Mouse (Mus musculus) mature B cell (primary cell): ENCODE measurements around the gene Mpg.

Source experiments
- in situ Hi-C: fragments of 300-500 bp; cut with MboI; formaldehyde crosslinking; loops from 2 replicates; pipeline ENCODE4 v1.14.3; 2019

The Mpg gene

DNA sequence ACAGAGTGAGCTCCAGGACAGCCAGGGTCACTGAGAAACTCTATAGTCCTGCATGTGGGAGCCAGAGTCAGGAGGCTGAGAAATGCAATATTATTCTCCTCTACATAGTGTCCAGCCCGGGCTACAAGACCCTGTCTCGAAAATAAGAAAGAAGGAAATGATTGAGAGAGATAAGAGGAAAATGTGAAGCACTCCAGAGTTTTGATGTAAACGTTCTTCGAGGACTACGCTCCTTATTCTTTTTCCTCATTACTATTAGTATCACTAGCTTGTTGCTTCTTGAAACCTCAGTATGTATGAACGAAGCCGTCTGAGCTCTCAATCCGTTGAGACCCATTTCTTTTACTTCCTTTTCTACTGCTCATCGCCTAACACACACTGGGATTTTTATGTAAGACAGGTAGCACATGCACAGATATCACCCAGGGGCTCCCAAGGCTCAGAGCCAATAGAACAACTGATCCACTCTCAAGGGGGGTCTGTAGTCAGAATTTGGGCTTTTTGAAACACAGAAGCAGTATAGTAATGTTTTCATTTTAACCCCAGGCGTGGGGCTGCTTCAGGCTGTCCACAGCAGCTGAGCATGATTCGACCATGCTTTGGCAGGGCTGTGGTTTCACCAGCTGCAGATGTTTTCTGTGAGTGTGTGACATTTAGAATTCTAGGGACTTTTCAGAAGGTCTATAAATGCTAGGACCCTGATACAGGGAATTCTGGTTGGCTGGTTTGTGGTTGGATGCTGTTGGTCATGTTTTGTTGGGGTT lies 24.2 kb upstream of the Mpg start:
- in situ Hi-C loops, result no loop called here

DNA sequence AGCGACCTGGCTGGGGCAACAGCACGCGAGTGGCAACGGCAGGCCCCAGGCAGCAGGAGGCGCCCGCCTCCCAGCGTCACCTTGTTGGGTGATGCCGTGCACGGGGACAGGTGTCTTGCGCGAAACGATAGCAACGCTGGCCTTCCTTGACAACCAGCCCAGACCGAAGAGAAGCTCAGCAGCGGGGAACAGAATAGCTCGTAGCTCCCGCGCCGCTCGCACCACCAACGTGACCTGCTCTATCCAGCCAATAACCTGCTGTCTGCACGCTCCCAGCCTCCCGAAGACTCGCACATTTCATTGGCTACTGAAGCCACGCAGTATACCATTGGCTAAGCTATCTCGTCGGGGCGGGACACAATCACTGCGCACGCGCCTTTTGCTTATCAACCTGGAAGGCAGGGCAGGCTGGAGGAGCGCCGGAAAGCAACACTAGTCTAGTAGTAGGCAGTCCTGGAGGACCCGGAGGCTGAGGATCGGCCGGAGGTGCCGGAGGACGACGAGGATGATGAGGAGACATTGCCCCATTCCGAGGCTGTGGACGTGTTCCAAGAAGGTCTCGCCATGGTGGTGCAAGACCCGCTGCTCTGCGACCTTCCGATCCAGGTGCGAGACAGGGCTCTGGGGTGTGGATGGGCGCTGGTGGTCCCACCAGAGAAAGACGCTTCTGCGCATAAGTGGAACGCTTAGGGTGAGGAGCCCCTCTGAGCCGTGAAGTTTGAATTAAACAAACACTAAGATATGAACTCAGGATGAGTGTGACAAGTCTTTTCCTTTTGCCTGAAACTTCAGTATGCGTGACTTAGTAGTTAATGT lies 21.0 kb upstream of the Mpg start, which contains the start of gene Snrnp25:
Snrnp25 (plus strand) TSS at position 358 of the 816 bp plus-strand sequence.
- in situ Hi-C loops, result no loop called here

GRCm38 (mm10) chr11:32210623-32211022 lies 15.7 kb upstream of the Mpg start:
- in situ Hi-C loops, result no loop called here

- in situ Hi-C loops, result no loop called here
Observed at GRCm38 (mm10) chr11:32215372-32216162, 10.7 kb upstream of the Mpg start.

DNA sequence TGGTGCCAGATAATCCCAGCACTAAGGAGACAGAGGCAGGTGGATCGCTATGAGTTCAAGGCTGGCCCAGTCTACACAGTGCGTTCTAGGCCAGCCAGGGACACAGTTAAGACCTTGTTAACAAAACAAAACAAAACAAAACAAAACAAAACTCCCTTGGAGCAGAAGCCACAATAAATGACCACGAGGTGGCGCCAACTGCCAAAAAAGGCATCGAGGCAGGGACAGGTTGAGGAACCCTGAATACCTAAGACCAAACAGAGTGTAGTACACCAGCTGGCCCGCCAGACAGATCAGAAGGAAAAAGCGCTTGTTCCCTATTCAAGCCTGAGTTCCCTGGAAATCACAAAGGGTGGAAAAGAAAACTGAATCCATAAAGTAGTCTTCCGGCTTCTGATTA lies 9.5 kb upstream of the Mpg start:
- in situ Hi-C loops, result no loop called here

DNA sequence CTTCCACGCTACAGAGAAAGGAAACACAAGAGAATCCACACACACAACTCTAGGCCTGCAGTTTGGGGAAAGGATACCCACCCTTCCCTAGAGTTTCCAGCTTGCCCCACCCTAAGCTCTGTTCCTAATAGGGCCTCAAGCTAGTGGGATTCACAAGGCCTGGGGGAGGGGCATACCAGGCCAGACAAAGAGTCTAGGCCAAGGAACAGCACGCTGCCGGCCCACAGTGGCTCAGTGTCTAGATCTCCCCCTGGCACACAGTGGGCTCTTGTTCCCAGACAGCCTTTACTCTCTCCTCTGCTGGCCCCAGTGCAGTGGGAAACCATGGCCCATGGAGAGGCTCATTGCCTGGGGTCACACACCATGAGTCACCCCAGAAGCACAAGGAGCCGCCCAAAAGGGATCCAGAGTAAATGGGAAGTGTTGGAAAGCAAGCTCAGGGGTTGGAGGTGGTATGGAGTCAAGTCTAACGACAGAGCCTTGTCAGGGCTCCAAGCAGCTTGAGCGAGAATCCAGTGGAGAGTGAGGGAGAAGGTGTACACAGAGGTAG lies 7.7 kb upstream of the Mpg start:
- in situ Hi-C loops, result no loop called here

- in situ Hi-C loops, result no loop called here
Observed at GRCm38 (mm10) chr11:32219287-32219686, 7.0 kb upstream of the Mpg start.

DNA sequence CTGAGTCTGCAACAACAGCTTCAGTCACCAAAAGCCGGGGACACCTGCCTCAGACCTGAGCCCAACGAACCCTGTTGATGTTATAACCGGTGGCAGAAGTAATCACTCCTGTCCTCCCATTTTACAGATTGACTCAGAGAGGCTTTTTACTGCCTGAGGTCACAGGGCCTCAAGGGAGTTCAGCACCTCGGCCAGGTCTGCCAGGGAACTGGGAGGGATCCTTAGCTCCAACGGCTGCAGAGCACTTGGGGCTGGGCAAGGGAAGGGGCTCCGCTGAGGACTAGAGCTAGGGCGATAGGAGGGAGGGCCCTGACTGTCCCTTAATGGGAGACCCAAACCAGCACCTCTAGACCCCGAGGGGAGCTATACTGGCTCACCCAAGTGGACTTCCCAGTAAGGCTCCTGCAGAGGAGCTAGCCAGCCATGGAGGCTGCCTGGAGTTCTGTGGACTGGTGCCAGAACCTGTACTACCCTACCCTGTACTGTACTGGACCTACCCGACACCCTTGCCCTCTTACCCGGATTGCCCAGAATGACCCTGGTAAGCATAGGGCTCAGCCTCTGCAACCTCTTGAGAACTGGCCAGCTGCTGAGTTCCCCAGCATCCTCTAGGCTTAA lies 5.6 kb upstream of the Mpg start:
- in situ Hi-C loops, result no loop called here

- in situ Hi-C loops, result no loop called here
Observed at GRCm38 (mm10) chr11:32221225-32221950, 4.9 kb upstream of the Mpg start.

DNA sequence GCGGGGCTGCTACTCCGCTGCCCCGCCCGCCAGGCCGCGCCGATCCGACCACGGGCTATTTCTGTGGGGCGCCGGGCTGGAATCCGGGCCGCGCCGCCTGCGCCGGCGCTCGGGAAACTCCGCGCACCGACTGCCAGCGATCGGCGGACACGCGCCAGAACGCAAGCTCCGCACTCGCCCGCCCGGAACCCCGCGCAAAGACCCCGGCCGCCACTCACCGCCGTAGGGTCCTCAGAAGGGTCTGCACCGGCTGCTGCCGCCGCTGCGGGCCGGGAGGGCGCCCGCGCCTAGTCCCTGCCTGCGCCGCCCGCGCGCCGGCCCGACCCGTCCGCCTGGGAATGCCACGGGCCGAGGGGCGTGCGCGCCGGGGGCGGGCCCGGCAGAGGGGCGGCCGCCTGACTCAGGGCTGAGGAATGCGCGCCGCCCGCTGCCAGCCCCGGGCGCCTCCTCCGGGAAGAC lies 4.3 kb upstream of the Mpg start, which contains the start of gene Rhbdf1:
Rhbdf1 (minus strand) TSS at position 350 of the 459 bp plus-strand sequence.
- in situ Hi-C loops, result no loop called here

GRCm38 (mm10) chr11:32222570-32223194 lies 3.6 kb upstream of the Mpg start:
- in situ Hi-C loops, result no loop called here

- in situ Hi-C loops, result no loop called here
Observed at GRCm38 (mm10) chr11:32223297-32223967, 2.9 kb upstream of the Mpg start.

- in situ Hi-C loops, result no loop called here
Observed at GRCm38 (mm10) chr11:32224468-32225139, 1.7 kb upstream of the Mpg start.

DNA sequence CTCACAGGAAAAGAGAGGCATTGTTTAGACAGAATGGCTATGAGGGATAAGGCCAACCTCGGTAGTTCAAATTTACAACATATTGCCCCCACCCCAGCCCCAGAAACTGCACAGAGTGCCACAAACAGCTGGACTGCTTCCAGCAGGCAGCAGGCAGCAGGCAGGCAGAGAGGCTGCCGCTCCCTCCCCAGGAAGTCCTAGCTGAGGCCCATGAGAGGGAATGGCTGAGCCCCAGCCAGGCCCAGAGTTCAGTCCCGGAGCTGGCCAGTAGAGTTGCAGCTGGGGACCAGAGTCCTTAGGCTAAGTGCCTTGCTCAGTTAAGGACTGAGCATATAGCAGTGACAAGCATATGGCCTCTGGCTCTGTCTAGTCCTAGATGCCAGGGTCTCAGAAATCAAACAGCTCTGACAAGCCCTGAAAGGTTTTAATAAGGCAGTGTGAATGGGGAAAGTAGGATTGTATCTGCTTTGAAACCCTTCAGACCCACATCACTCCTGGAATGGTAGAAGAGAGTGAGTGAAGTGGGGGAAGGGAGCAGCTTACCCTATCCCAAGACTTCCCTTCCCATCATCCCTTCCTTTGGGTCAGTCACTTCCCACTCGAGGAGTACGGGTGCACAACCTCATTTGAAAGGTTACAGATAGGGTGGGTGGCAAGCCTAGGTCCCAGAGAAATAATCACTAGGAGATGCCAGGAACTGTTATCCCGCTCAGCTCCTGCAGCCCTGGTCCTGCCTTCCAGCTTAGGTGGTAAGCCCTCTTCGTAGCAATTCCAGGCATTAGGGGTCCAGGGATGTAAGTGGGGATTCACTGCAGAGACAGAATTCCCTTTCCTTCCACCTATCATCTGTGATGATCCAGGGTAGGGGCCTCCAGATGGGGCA lies 842 bp upstream of the Mpg start:
- in situ Hi-C loops, result no loop called here

DNA sequence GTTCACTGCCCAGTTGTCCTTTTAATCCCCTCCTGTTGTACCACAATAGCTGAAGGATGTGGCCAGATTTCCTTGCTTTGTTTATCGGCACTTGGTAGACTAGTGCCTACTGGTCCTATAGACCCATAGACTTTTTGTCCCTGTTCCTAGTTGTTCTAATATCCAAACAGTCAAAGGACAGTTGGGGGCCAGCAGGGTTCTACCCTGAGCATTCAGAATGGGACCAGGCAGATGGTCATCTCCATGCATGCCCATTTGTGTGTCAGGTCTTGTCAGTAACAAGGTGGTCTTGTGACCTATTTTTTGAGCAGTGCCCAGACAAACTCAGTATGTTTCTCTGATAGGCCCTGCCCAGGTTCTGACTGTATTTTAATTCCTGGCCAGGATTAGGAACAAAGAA lies 736 bp downstream of the Mpg start:
- in situ Hi-C loops, result no loop called here

DNA sequence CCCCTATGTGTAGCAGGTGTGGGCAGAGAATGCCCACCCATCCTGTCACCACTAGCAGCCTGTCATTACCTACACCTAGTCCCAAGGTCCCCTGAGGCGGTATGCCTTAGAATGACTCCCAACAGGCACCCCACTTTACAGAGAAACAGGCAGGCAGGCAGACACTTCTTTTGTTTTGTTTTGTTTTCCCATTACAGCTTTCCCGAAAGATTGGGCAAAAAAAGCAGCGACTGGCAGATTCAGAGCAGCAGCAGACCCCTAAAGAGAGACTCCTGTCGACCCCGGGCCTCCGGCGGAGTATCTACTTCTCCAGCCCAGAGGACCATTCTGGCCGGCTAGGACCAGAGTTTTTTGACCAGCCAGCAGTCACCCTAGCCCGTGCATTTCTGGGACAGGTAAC lies 1.2 kb downstream of the Mpg start:
- in situ Hi-C loops, result no loop called here

GRCm38 (mm10) chr11:32228292-32228845 lies 2.1 kb downstream of the Mpg start:
- in situ Hi-C loops, result no loop called here

GRCm38 (mm10) chr11:32230220-32230619 lies 3.9 kb downstream of the Mpg start:
- in situ Hi-C loops, result no loop called here
